Mouse (Mus musculus) spleen, postnatal 36 days (tissue): ENCODE measurements at regions not wholly inside any gene's neighbourhood (a gene's known extent, or its start where the extent isn't known, plus 50 kb on each side); places are given as distances from the start of the nearest gene placed in this dataset.

Experiments used
- DNase-seq, 2 experiments: peaks; one replicate each; pipeline ENCODE4 v3.0.0; 2022; ENCODE audit warnings: low spot score in 2 of 2, mixed read lengths in 1 of 2

- peak in 1 of 2 experiments; percentile 0 for DNase-seq
Observed at GRCm38 (mm10) chrX:68313486-68313885, 364.9 kb upstream of the Fmr1 start.
